Mouse (Mus musculus): ENCODE measurements at regions not wholly inside any gene's neighbourhood (a gene's known extent, or its start where the extent isn't known, plus 50 kb on each side); places are given as distances from the start of the nearest gene placed in this dataset.

- TF ChIP-seq POLR2AphosphoS5 (IDR thresholded peaks at IDR 0.05; ENCODE audit: insufficient replicate concordance, low read depth, low read length) (no peak), CTCF (IDR thresholded peaks at IDR 0.05; ENCODE audit: low read depth, low read length) (no peak), GATA1 (IDR thresholded peaks at IDR 0.05; ENCODE audit: borderline replicate concordance, low read length) (no peak)
These were observed 58.7 kb upstream of the Col1a2 start for GRCm38 (mm10) chr6:4445906-4446305.
